Mouse (Mus musculus) testis, postnatal 10 days (tissue): ENCODE measurements around the gene Carmil3.

Experiments
- DNase-seq: peaks from one replicate; pipeline ENCODE4 v3.0.0; 2021; ENCODE audit warnings: low spot score

Carmil3 gene

GRCm38 (mm10) chr14:55542268-55542667, 51.8 kb downstream of the Carmil3 start:
- DNase-seq: no peak

GRCm38 (mm10) chr14:55544334-55544733, 53.9 kb downstream of the Carmil3 start:
- DNase-seq: peak; percentile 68

GRCm38 (mm10) chr14:55550191-55550590, 59.7 kb downstream of the Carmil3 start:
- no peak for DNase-seq

- no peak for DNase-seq
These were observed 60.9 kb downstream of the Carmil3 start for GRCm38 (mm10) chr14:55551347-55551746.

- no peak for DNase-seq
These were observed 61.3 kb downstream of the Carmil3 start for GRCm38 (mm10) chr14:55551794-55552193.

GRCm38 (mm10) chr14:55554635-55555034, 64.2 kb downstream of the Carmil3 start:
- no peak for DNase-seq

- no peak for DNase-seq
These were observed 65.3 kb downstream of the Carmil3 start for GRCm38 (mm10) chr14:55555788-55556187.

GRCm38 (mm10) chr14:55557003-55557402, 66.6 kb downstream of the Carmil3 start:
- peak; percentile 91 for DNase-seq

GRCm38 (mm10) chr14:55557587-55557986, 67.1 kb downstream of the Carmil3 start:
- DNase-seq: no peak
